Mouse (Mus musculus): ENCODE measurements around the gene Zfp426. TPM values are rescaled to one million over a fixed set of nuclear protein-coding genes. Genes with fewer than 3 reads are reported as not detected.

The Zfp426 gene
- polyA plus RNA-seq (2015; fragmentation: Nextera tagmentation; extraction: Ambion mirVana): 29.0 and 31.3 TPM in 2 replicates

DNA sequence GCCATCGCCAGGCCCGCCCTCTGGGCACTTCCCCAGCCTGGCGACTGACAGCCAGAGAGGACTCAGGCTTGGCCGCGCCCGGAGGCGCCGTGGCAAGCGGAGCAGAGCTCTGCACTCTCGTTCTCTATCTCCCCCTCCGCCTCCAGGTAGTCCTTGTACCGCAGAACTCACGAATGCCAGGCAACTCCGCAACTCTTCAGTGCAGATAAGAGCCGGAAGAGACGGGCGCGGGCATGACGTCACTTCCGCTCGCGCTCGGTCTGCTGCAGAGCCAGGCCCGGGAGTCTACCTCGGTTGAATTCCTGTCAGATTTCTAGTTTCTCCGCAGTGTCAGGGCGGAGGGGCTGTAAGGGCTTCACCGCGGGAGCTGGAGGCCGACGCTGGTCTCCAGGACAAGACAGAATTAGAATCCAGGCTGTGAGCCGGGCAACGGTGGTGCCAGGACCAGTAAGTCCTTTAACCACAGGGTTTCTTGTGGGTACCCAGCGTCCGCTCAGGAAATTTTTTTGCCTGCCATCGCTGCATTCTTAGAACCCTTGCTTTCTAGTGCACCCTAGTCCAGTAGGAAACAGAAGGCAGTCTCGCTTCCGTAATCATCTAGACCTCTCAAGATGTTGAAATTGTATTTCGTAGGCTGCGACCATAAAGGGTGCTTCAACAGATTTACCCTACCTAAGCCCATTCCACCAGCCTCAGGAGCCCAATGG is at the start of gene Zfp426:
TSS of gene Zfp426 (minus strand) at position 220 of the 707 bp plus-strand sequence.
- Histone ChIP-seq H3K9me3 (no peaks in the 10 kb centered on the region), H3K27me3 (no peaks in the 10 kb centered on the region), H3K4me3 (peak within 1 kb of the TSS; percentile 90), H3K4me2 (peak within 1 kb of the TSS; percentile 84), H3K4me1 (replicated peaks) (peaks cover 43% of the 10 kb centered on the region), H3K27ac (replicated peaks) (peak within 1 kb of the TSS; percentile 97), H3K9ac (peak within 1 kb of the TSS; percentile 78), H3K36me3 (peaks cover 25% of the 10 kb centered on the region)
- peak; percentile 97 for ATAC-seq (ENCODE audit: low FRiP score, low read depth)
- WGBS: 2% methylated on average over 40 of the region's 40 CpGs

- no peak overlapping the region for H3K9ac ChIP-seq
- H3K4me1 ChIP-seq (replicated peaks): no peaks in the 10 kb centered on the region
- H3K27me3 ChIP-seq: 0 out of 2 replicates have a peak, but pooled peaks cover 10% of the 10 kb centered on the region
- no peak for ATAC-seq (ENCODE audit: low FRiP score, low read depth)
- WGBS: 83% methylated on average over 2 of the region's 2 CpGs
- H3K27ac ChIP-seq (replicated peaks): no peak overlapping the region
- no peak overlapping the region for H3K4me2 ChIP-seq
- H3K4me3 ChIP-seq: no peak overlapping the region
- no peaks in the 10 kb centered on the region for H3K9me3 ChIP-seq
- H3K36me3 ChIP-seq: no peaks in the 10 kb centered on the region
These were observed 44.1 kb upstream of the Zfp426 start for GRCm38 (mm10) chr9:20536598-20536997.

DNA sequence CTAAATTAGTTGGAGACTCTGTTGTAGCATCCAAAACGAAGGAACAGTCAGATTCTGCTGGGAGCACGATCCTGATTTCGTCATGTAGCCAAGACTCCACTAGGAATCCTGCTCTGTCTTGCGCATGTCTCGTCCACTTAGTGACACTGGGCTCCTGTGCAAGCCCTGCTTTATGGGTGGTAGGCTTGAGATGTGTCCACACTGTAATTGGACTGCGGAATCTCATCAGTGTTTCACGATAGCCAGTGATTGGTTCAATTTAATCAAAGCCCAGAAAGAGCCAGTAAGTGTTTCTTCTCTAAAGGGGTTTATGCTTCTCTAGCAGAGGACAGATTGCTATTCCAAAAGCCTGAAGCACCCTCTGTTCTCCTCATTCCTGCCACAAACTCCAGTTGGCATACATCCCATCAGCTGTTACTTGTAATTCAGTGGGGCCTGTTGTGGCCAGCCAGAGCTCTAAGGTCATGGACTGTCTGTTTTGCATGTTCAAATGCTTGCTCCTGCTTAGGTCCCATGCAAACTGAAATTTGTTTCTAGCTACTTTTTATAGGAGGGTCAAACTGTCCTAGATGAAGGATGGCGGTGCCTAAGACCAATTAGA is 41.9 kb upstream of the Zfp426 start:
- H3K36me3 ChIP-seq: no peaks in the 10 kb centered on the region
- H3K27me3 ChIP-seq: 0 out of 2 replicates have a peak, but pooled peaks cover 10% of the 10 kb centered on the region
- WGBS: 82% methylated on average over 8 of the region's 8 CpGs
- no peaks in the 10 kb centered on the region for H3K9me3 ChIP-seq
- no peak overlapping the region for H3K4me3 ChIP-seq
- ATAC-seq (ENCODE audit: low FRiP score, low read depth): no peak
- no peak overlapping the region for H3K27ac ChIP-seq (replicated peaks)
- no peaks in the 10 kb centered on the region for H3K4me1 ChIP-seq (replicated peaks)
- H3K9ac ChIP-seq: no peak overlapping the region
- H3K4me2 ChIP-seq: no peak overlapping the region

GRCm38 (mm10) chr9:20521306-20521957 is 28.9 kb upstream of the Zfp426 start, which contains the start of gene Zfp266:
Gene Zfp266, minus strand, starts transcription at chr9:20521417.
- Histone ChIP-seq H3K27ac (replicated peaks) (peak within 1 kb of the TSS; percentile 99), H3K4me2 (peak within 1 kb of the TSS; percentile 95), H3K9me3 (no peaks in the 10 kb centered on the region), H3K27me3 (no peaks in the 10 kb centered on the region), H3K4me3 (peak within 1 kb of the TSS; percentile 94), H3K36me3 (peaks cover 3% of the 10 kb centered on the region), H3K9ac (peak within 1 kb of the TSS; percentile 98), H3K4me1 (replicated peaks) (peaks cover 32% of the 10 kb centered on the region)
- WGBS: under 1% methylated on average over 46 of the region's 46 CpGs
- peak; percentile 95 for ATAC-seq (ENCODE audit: low FRiP score, low read depth)

DNA sequence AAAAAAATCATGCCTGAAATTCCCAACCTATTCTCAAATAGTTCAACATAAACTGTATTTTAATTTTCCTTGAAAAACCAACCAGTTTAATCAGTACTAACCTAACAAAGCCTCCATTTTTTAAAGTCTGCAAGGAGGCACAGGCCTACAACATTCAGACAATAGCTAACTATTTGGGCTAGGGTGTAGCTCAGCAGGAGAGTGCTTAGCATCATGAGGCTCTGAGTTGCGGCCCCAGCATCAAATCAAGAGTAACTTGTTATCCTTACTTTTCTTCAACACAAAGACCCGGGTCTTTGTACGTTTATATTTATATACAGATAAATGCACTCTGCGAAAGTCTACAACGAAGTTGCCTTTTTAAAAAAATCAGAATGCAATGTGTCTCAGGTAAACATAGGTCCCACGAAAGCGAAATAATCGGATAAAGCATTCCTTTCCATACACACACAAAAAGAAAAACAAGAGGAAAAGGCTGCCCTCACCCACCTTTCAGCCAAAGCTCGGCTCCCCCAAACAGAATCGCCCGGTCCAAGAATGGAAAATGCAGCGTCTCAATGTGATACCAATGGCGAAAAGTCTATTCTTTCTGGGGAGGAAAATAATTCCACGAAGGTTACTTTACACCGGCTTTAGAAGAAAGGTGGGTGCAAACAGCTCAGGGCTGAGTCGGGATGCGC is 28.1 kb upstream of the Zfp426 start:
- under 1% methylated on average over 17 of the region's 17 CpGs for WGBS
- H3K36me3 ChIP-seq: peaks cover 10% of the 10 kb centered on the region
- H3K4me2 ChIP-seq: peak overlapping the region; percentile 95
- H3K9me3 ChIP-seq: no peaks in the 10 kb centered on the region
- peak overlapping the region; percentile 94 for H3K4me3 ChIP-seq
- ATAC-seq (ENCODE audit: low FRiP score, low read depth): no peak
- H3K9ac ChIP-seq: peak overlapping the region; percentile 98
- H3K4me1 ChIP-seq (replicated peaks): peaks cover 32% of the 10 kb centered on the region
- H3K27ac ChIP-seq (replicated peaks): peak overlapping the region; percentile 99
- no peaks in the 10 kb centered on the region for H3K27me3 ChIP-seq

GRCm38 (mm10) chr9:20519949-20520348 is 27.4 kb upstream of the Zfp426 start:
- Histone ChIP-seq H3K9me3 (no peaks in the 10 kb centered on the region), H3K9ac (peak overlapping the region; percentile 47; the same call in 1 of the 2 replicates), H3K4me2 (peak overlapping the region; percentile 95), H3K36me3 (peaks cover 16% of the 10 kb centered on the region), H3K27ac (replicated peaks) (no peak overlapping the region), H3K4me3 (peak overlapping the region; percentile 49), H3K27me3 (no peaks in the 10 kb centered on the region), H3K4me1 (replicated peaks) (peaks cover 34% of the 10 kb centered on the region)
- no peak for ATAC-seq (ENCODE audit: low FRiP score, low read depth)
- WGBS: 6% methylated on average over 4 of the region's 4 CpGs

GRCm38 (mm10) chr9:20518708-20519107 is 26.2 kb upstream of the Zfp426 start:
- Histone ChIP-seq H3K4me3 (no peak overlapping the region), H3K27ac (replicated peaks) (no peak overlapping the region), H3K4me2 (peak overlapping the region; percentile 95), H3K9me3 (no peaks in the 10 kb centered on the region), H3K36me3 (peaks cover 19% of the 10 kb centered on the region), H3K27me3 (no peaks in the 10 kb centered on the region), H3K4me1 (replicated peaks) (peaks cover 43% of the 10 kb centered on the region), H3K9ac (no peak overlapping the region)
- 88% methylated on average over 4 of the region's 4 CpGs for WGBS
- ATAC-seq (ENCODE audit: low FRiP score, low read depth): no peak

- no peak for ATAC-seq (ENCODE audit: low FRiP score, low read depth)
- WGBS: 90% methylated on average over 1 of the region's 1 CpGs
- Histone ChIP-seq H3K9ac (no peak overlapping the region), H3K36me3 (peaks cover 24% of the 10 kb centered on the region), H3K9me3 (no peaks in the 10 kb centered on the region), H3K4me2 (no peak overlapping the region), H3K27me3 (no peaks in the 10 kb centered on the region), H3K4me3 (no peak overlapping the region), H3K4me1 (replicated peaks) (peaks cover 49% of the 10 kb centered on the region), H3K27ac (replicated peaks) (no peak overlapping the region)
These were observed 25.2 kb upstream of the Zfp426 start for GRCm38 (mm10) chr9:20517727-20518126.

- Histone ChIP-seq H3K4me2 (no peak overlapping the region), H3K27me3 (no peaks in the 10 kb centered on the region), H3K27ac (replicated peaks) (no peak overlapping the region), H3K36me3 (peaks cover 24% of the 10 kb centered on the region), H3K4me3 (no peak overlapping the region), H3K9ac (no peak overlapping the region), H3K4me1 (replicated peaks) (peaks cover 31% of the 10 kb centered on the region), H3K9me3 (no peaks in the 10 kb centered on the region)
- ATAC-seq (ENCODE audit: low FRiP score, low read depth): no peak
- 92% methylated on average over 3 of the region's 3 CpGs for WGBS
These were observed 21.5 kb upstream of the Zfp426 start for GRCm38 (mm10) chr9:20514016-20514415.

- ATAC-seq (ENCODE audit: low FRiP score, low read depth): no peak
- no peak overlapping the region for H3K4me3 ChIP-seq
- 90% methylated on average over 8 of the region's 8 CpGs for WGBS
- H3K9ac ChIP-seq: no peak overlapping the region
- H3K27ac ChIP-seq (replicated peaks): no peak overlapping the region
- H3K4me2 ChIP-seq: no peak overlapping the region
- peaks cover 21% of the 10 kb centered on the region for H3K36me3 ChIP-seq
- H3K9me3 ChIP-seq: no peaks in the 10 kb centered on the region
- H3K27me3 ChIP-seq: no peaks in the 10 kb centered on the region
- peaks cover 20% of the 10 kb centered on the region for H3K4me1 ChIP-seq (replicated peaks)
These were observed 20.2 kb upstream of the Zfp426 start for GRCm38 (mm10) chr9:20512714-20513113.

- H3K4me1 ChIP-seq (replicated peaks): peaks cover 17% of the 10 kb centered on the region
- H3K4me2 ChIP-seq: no peak overlapping the region
- no peak for ATAC-seq (ENCODE audit: low FRiP score, low read depth)
- WGBS: 90% methylated on average over 4 of the region's 4 CpGs
- peaks cover 30% of the 10 kb centered on the region for H3K36me3 ChIP-seq
- H3K27ac ChIP-seq (replicated peaks): no peak overlapping the region
- H3K9ac ChIP-seq: no peak overlapping the region
- no peaks in the 10 kb centered on the region for H3K27me3 ChIP-seq
- no peak overlapping the region for H3K4me3 ChIP-seq
- no peaks in the 10 kb centered on the region for H3K9me3 ChIP-seq
These were observed 19.1 kb upstream of the Zfp426 start for GRCm38 (mm10) chr9:20511645-20512044.
